Mouse (Mus musculus) midbrain, embryonic 15.5 days (tissue): ENCODE results near the gene Tln2. TPM values are rescaled to one million over a fixed set of nuclear protein-coding genes. Genes with fewer than 3 reads are reported as not detected.

Source experiments
- ATAC-seq: fragments of 200-750 bp; cut with Nextera tagmentation; replicated peaks from 2 replicates; pipeline ENCODE4 v1.8.0; 2017; ENCODE audit warnings: moderate TSS enrichment
- H3K27ac ChIP-seq: fragments of 300-500 bp; sonication (generic); 2 replicates; pipeline ENCODE4 v1.5.1; 2015; ENCODE audit warnings: mild to moderate bottlenecking, inconsistent platforms
- H3K27me3 ChIP-seq: fragments of 300-500 bp; sonication (generic); replicated peaks from 2 replicates; pipeline ENCODE4 v1.6.1; 2015; ENCODE audit warnings: inconsistent platforms
- H3K36me3 ChIP-seq: fragments of 300-500 bp; sonication (generic); replicated peaks from 2 replicates; pipeline ENCODE4 v1.6.1; 2015; ENCODE audit warnings: inconsistent platforms
- H3K4me1 ChIP-seq: fragments of 300-500 bp; sonication (generic); 2 replicates; pipeline ENCODE4 v1.6.1; 2015; ENCODE audit warnings: inconsistent platforms
- H3K4me2 ChIP-seq: fragments of 300-500 bp; sonication (generic); 2 replicates; pipeline ENCODE4 v1.6.1; 2015; ENCODE audit warnings: inconsistent platforms, mild to moderate bottlenecking, moderate library complexity
- H3K4me3 ChIP-seq: fragments of 300-500 bp; sonication (generic); 2 replicates; pipeline ENCODE4 v1.5.1; 2015; ENCODE audit warnings: mild to moderate bottlenecking, inconsistent platforms
- H3K9ac ChIP-seq: fragments of 300-500 bp; sonication (generic); 2 replicates; pipeline ENCODE4 v1.6.1; 2015; ENCODE audit warnings: mild to moderate bottlenecking, inconsistent platforms
- H3K9me3 ChIP-seq: fragments of 300-500 bp; sonication (generic); 2 replicates; pipeline ENCODE4 v1.6.1; 2016; ENCODE audit warnings: inconsistent platforms
- WGBS: fragments of 180-500 bp; shearing (Covaris S2); methylation state at CpG from one replicate; pipeline ENCODE4 v1.1.7; 2015; ENCODE audit warnings: mixed read lengths; 5-methylcytosine and 5-hydroxymethylcytosine counted together
- microRNA counts: library from miRNA; unstranded; fragments of <30 nt; microRNA quantifications from one replicate; lab custom pipeline; 2016
- microRNA-seq: library from miRNA; unstranded; fragments of <30 nt; microRNA quantifications from one replicate; pipeline ENCODE4, GENCODE M21; 2016
- polyA plus RNA-seq: library from polyadenylated mRNA; unstranded; fragments of >200 nt; fragmentation: Nextera tagmentation; extraction: Ambion mirVana; gene quantifications from 2 replicates; pipeline ENCODE4 v1.2.1, GENCODE M21; 2015

The Tln2 gene
- polyA plus RNA-seq, 1 experiment from 2014 or later = 31.2 TPM

DNA sequence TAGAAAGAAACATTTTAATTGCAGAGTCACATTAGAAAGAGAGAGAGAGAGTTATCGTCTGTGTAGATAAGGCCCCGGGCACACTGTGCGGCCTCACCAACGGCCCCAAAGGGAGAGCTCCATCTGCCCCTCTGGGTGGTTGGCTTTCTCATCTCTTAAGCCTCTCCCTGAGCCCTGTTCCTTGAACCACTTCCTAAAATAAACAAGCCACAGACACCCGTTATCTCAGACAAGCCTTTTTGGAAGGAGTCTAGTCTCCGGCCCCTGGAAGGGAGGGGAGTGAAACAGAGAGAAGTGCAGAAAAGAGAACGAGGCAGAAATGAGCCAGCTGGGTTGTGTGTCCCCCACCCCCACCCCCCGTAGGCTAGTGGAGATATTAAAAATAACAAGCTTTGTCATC is 388.7 kb downstream of the Tln2 start:
- no peaks in the 10 kb centered on the region for H3K27me3 ChIP-seq
- no peaks in the 10 kb centered on the region for H3K9me3 ChIP-seq
- no peak overlapping the region for H3K4me2 ChIP-seq
- H3K27ac ChIP-seq = no peak overlapping the region
- 87% methylated on average over 8 of the region's 8 CpGs for WGBS
- H3K4me1 ChIP-seq = no peaks in the 10 kb centered on the region
- H3K36me3 ChIP-seq = no peaks in the 10 kb centered on the region
- ATAC-seq = no peak
- no peak overlapping the region for H3K9ac ChIP-seq
- no peak overlapping the region for H3K4me3 ChIP-seq

DNA sequence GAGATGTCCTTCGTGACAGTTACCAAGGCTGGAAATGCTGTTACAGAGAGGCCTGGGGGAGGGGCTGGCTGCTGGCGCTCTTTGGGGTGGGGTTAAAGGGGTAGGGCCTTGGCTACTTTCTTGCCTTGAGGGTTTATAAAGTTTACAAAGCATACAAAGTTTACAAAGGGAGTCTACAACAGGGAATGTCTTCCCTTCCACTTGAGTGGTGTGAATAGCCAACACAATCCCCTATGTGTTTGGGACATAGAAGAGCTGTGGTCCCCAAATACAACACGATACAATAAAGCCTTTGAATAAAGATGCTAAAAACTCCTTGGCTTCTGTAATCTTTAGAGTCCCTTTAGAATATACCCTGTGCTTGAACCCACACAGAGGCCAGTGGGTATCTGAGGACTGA is 389.5 kb downstream of the Tln2 start:
- Histone ChIP-seq H3K9ac (no peak overlapping the region), H3K4me3 (no peak overlapping the region), H3K9me3 (no peaks in the 10 kb centered on the region), H3K36me3 (no peaks in the 10 kb centered on the region), H3K4me1 (no peaks in the 10 kb centered on the region), H3K27ac (no peak overlapping the region), H3K4me2 (no peak overlapping the region), H3K27me3 (no peaks in the 10 kb centered on the region)
- no peak for ATAC-seq
- WGBS = 78% methylated on average over 3 of the region's 3 CpGs

MicroRNA genes within 50 kb of the gene (microRNA counts, 519-probe panel; counts per million panel counts)
- microRNA mmu-miR-190 (lab: Ali Mortazavi, UCI) = 2,253 counts per million, percentile 30 among the panel's probes with 10 or more counts

Small RNA genes lying within 50 kb of the gene (microRNA-seq; reads per million reads assigned to microRNA genes)
- gene Mir190a = 46.0 reads per million, percentile 45 among the genes with 10 or more reads in this experiment

Other genes starting within 250 kb of the Tln2 start
- gene C2cd4b, start 199.7 kb upstream of the Tln2 start, polyA plus RNA-seq = 0.31 and 1.4 TPM in 2 replicates